Mouse (Mus musculus) hindbrain, embryonic 14.5 days (tissue): ENCODE measurements at regions not wholly inside any gene's neighbourhood (a gene's known extent, or its start where the extent isn't known, plus 50 kb on each side); places are given as distances from the start of the nearest gene placed in this dataset.
"Not testable (repeated sequence)": the region's sequence is repeated elsewhere in the genome, so short reads cannot be mapped to it uniquely, and the experiment has no call there.

ENCODE experiments used
- ATAC-seq: fragments of 200-750 bp; cut with Nextera tagmentation; 2 replicates; pipeline ENCODE4 v1.8.0; 2017; ENCODE audit warnings: moderate number of reproducible peaks, mild to moderate bottlenecking, moderate TSS enrichment, moderate library complexity; ENCODE audit not compliant: low FRiP score
- DNase-seq: peaks from one replicate; pipeline ENCODE4 v3.0.0-alpha.2; 2015; ENCODE audit warnings: low spot score
- H3K27ac ChIP-seq: fragments of 300-500 bp; sonication (generic); 2 replicates; pipeline ENCODE4 v1.5.1; 2014; ENCODE audit warnings: mild to moderate bottlenecking, moderate library complexity
- H3K27me3 ChIP-seq: fragments of 300-500 bp; sonication (generic); 2 replicates; pipeline ENCODE4 v1.6.1; 2014; ENCODE audit warnings: mild to moderate bottlenecking, low read length, mixed read lengths; ENCODE audit not compliant: control insufficient read depth, insufficient read depth
- H3K36me3 ChIP-seq: fragments of 300-500 bp; sonication (generic); replicated peaks from 2 replicates; pipeline ENCODE4 v1.6.1; 2014; ENCODE audit not compliant: control insufficient read depth, insufficient read depth
- H3K4me1 ChIP-seq: fragments of 300-500 bp; sonication (generic); replicated peaks from 2 replicates; pipeline ENCODE4 v1.6.1; 2014; ENCODE audit warnings: antibody characterized with exemption, low read length, mixed read lengths; ENCODE audit not compliant: control insufficient read depth, insufficient read depth
- H3K4me2 ChIP-seq: fragments of 300-500 bp; sonication (generic); replicated peaks from 2 replicates; pipeline ENCODE4 v1.6.1; 2014; ENCODE audit warnings: mild to moderate bottlenecking, moderate library complexity
- H3K4me3 ChIP-seq: fragments of 300-500 bp; sonication (generic); replicated peaks from 2 replicates; pipeline ENCODE4 v1.5.1; 2014; ENCODE audit warnings: mild to moderate bottlenecking, low read length
- H3K9ac ChIP-seq: fragments of 300-500 bp; sonication (generic); 2 replicates; pipeline ENCODE4 v1.6.1; 2014
- H3K9me3 ChIP-seq: fragments of 300-500 bp; sonication (generic); 2 replicates; pipeline ENCODE4 v1.6.1; 2016; ENCODE audit warnings: low read length; ENCODE audit not compliant: control insufficient read depth
- WGBS: fragments of 180-500 bp; shearing (Covaris S2); extraction: QIAGEN DNeasy Blood & Tissue Kit; methylation state at CpG from one replicate; pipeline ENCODE4 v1.1.7; 2014; 5-methylcytosine and 5-hydroxymethylcytosine counted together

DNA sequence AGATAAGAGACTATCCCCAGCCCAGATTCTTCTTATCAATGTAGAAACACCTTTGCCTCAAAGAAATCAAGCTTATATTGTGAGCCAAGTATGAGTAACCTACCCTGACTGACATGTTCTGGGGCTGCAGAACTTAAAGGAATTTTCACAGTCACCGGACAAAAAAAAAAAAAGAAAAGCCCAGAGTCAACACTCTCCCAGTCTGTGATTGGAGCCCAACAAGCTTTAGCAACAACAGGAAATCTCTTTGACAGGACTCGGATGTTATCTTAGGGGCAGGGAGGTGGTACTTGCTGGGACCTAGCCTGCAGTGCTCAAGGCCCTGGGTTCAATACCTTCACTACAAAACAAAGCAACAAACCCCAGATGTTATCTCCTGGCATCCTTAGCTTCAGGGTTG is 114.2 kb downstream of the Nectin1 start:
- H3K4me3 ChIP-seq: no peak overlapping the region
- no peaks in the 10 kb centered on the region for H3K36me3 ChIP-seq
- no peak overlapping the region for H3K9ac ChIP-seq
- H3K27me3 ChIP-seq: peaks cover 8% of the 10 kb centered on the region; the same call in 1 of the 2 replicates
- no peak overlapping the region for H3K27ac ChIP-seq
- ATAC-seq (no peak), DNase-seq (no peak)
- H3K9me3 ChIP-seq: no peaks in the 10 kb centered on the region
- no peaks in the 10 kb centered on the region for H3K4me1 ChIP-seq
- no peak overlapping the region for H3K4me2 ChIP-seq
- WGBS: 50% methylated on average over 2 of the region's 2 CpGs

DNA sequence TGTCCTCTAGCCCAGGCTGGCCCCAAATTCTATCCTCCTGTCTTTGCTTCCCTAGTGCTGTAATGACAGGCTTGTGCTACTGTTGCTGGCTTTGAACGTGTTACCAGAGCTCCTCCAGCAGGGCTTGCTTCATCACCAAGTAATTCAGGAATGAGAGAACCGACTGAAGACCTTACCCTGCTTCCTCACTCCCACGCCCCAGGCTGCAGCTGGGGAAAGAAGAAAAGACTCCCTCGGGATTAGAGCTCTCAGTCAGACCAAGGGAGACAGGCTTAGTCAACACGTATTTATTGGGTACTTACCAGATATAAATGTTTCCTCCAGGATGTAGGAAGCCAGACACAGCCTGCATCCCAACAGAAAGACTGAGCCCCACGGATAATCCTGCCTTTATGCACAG is 115.0 kb downstream of the Nectin1 start:
- WGBS: 43% methylated on average over 6 of the region's 6 CpGs
- H3K9me3 ChIP-seq: no peaks in the 10 kb centered on the region
- no peak overlapping the region for H3K27ac ChIP-seq
- H3K4me3 ChIP-seq: no peak overlapping the region
- H3K4me2 ChIP-seq: no peak overlapping the region
- DNase-seq (no peak), ATAC-seq (no peak)
- H3K4me1 ChIP-seq: peaks cover 4% of the 10 kb centered on the region
- no peak overlapping the region for H3K9ac ChIP-seq
- peaks cover 9% of the 10 kb centered on the region; the same call in 1 of the 2 replicates for H3K27me3 ChIP-seq
- no peaks in the 10 kb centered on the region for H3K36me3 ChIP-seq

DNA sequence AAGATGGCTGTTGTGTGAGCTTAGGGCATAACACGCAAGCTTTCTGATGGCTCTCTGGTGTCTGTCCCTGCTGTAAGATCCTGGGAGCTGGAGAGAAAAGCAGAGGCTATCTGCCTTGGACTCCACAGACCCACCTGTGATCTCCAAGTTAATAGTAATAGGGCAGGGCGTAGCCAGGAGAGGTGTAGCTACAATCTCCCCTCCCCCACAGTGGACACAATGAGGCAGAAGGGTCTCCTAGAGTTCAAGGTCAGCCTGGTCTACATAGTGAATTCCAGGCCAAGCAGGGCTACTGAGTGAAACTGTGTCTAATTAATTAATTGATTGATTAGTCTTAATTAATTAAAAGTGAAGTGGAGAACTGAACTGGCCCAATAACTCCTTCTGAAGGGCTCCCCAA is 116.5 kb downstream of the Nectin1 start:
- DNase-seq: no peak
- Histone ChIP-seq H3K36me3 (no peaks in the 10 kb centered on the region), H3K27me3 (peaks cover 14% of the 10 kb centered on the region; the same call in 1 of the 2 replicates)

DNA sequence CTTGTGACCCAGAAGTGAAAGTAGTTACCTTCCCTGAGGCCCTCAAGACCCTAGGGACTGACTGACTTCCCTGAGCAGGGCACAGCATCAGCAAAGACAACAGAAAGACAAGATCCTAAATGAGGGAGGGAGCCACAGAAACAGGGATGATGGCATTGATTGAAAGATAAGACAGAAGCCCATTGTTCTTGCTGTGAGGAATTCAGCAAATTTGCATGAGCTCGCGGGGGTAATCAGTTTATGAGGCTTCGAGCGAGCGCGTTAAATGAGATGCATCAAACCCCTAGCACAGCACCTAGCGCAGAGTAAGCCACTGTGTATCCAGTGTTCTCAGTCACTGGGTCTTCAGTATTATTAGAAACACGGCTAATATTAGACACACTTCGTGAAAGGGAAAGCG is 117.6 kb downstream of the Nectin1 start:
- H3K27ac ChIP-seq: no peak overlapping the region
- H3K36me3 ChIP-seq: no peaks in the 10 kb centered on the region
- no peak for ATAC-seq
- H3K27me3 ChIP-seq: peaks cover 15% of the 10 kb centered on the region; the same call in 1 of the 2 replicates
- H3K9ac ChIP-seq: no peak overlapping the region
- no peak for DNase-seq
- peaks cover 10% of the 10 kb centered on the region for H3K4me1 ChIP-seq
- no peak overlapping the region for H3K4me2 ChIP-seq
- H3K9me3 ChIP-seq: no peaks in the 10 kb centered on the region
- no peak overlapping the region for H3K4me3 ChIP-seq
- 23% methylated on average over 10 of the region's 10 CpGs for WGBS

More for the DNA sequence above, 116.5 kb downstream of the Nectin1 start:
- no peak for ATAC-seq
- 95% methylated on average over 2 of the region's 2 CpGs for WGBS
- Histone ChIP-seq H3K9ac (no peak overlapping the region), H3K4me3 (no peak overlapping the region), H3K4me2 (no peak overlapping the region), H3K9me3 (no peaks in the 10 kb centered on the region), H3K27ac (no peak overlapping the region), H3K4me1 (peaks cover 10% of the 10 kb centered on the region)

DNA sequence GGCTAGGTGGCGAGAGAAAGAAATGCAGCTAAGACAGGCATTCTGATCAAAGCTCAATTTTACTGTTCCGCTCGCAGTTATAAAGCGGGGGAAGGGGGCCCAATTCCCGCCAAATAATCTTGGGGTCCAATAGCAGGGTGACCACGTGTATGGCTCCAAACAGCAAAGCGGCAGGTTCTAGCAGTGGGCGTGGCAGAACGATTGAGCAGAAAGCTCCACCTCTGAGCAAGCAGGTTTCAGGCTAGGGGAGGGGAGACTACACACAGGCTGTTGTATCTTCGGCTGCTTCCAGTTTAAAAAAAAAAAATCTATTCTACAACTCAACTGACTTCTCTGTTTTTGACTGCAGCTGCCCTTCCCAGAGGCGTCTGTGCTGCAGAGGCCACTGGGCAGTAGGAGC is 118.2 kb downstream of the Nectin1 start:
- H3K4me2 ChIP-seq, H3K27ac ChIP-seq, ATAC-seq, H3K36me3 ChIP-seq, DNase-seq, H3K4me3 ChIP-seq, H3K9ac ChIP-seq, H3K4me1 ChIP-seq, H3K9me3 ChIP-seq: not testable (repeated sequence)
- WGBS: 24% methylated on average over 11 of the region's 11 CpGs
- peaks cover 15% of the 10 kb centered on the region; the same call in 1 of the 2 replicates for H3K27me3 ChIP-seq

DNA sequence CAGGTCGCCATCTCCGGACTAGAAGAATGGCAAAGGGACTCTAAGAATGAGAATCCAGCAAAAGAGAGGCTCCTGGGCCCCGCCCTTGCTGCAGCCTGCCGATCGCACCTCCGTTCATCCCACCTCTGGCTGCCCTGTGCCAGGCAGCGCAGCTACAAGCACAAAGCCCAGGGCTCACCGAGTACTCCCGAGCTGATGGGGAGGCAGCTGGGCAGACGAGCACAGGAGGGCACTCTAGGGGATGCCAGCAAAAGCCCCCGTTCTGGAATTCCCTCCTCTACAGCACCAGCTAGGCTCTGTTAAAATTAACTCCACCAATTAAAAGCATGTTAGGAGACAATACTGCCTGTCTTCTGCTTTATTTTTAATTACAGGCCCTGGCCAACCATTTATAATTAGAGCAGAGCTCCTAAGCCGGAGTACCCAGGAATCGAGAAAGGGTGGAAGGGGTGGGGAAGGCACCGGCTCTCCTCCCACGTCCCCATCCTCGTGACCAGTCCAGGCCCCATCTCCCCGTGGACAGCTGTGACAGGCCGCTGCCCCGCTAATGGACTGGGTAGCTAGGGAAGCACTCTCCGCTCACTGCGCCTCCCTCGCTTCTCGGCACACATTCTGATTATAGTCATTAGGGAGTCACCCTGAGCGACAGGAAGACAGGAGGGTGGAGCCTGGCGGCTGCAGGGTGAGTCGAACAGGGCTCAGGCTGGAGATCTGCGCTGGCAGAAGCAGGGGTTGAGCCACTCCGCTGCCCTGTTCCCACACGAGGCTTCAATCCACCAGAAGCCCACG is 120.0 kb downstream of the Nectin1 start:
- peak overlapping the region; percentile 71 for H3K27ac ChIP-seq

DNA sequence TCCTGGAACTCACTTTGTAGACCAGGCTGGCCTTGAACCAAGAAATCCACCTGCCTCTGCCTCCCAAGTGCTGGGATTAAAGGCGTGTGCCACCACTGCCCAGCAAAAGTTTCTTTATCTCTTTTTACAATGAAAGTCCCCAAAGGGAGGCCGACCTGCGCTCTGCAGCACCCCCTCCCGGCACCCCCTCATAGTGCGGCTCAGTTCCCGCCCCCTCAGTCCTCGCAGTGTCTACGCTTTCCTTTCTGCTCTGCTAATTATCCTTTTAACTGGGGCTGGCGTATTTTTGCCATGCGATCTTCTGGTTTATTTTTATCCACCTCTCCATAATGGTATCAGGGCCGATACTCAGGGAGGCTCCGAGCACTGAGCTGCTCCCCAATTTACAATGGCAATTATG is 123.0 kb downstream of the Nectin1 start:
- no peak for ATAC-seq
- 75% methylated on average over 12 of the region's 12 CpGs for WGBS
- H3K9ac ChIP-seq: no peak overlapping the region
- H3K36me3 ChIP-seq: no peaks in the 10 kb centered on the region
- H3K4me3 ChIP-seq: no peak overlapping the region
- H3K27ac ChIP-seq: no peak overlapping the region
- H3K4me1 ChIP-seq: peaks cover 10% of the 10 kb centered on the region
- H3K9me3 ChIP-seq: no peaks in the 10 kb centered on the region
- peaks cover 20% of the 10 kb centered on the region; the same call in 1 of the 2 replicates for H3K27me3 ChIP-seq
- DNase-seq: no peak
- H3K4me2 ChIP-seq: no peak overlapping the region

More for the DNA sequence above, 120.0 kb downstream of the Nectin1 start:
- peak overlapping the region; percentile 4; the same call in 1 of the 2 replicates for H3K4me3 ChIP-seq
- no peaks in the 10 kb centered on the region for H3K36me3 ChIP-seq
- peak overlapping the region; percentile 41 for H3K9ac ChIP-seq
- H3K27me3 ChIP-seq: peaks cover 15% of the 10 kb centered on the region; the same call in 1 of the 2 replicates
- H3K4me2 ChIP-seq: peak overlapping the region; percentile 46
- ATAC-seq: peak; percentile 66
- 3% methylated on average over 30 of the region's 30 CpGs for WGBS
- DNase-seq: peak; percentile 36
- no peaks in the 10 kb centered on the region for H3K9me3 ChIP-seq
- peaks cover 10% of the 10 kb centered on the region for H3K4me1 ChIP-seq

DNA sequence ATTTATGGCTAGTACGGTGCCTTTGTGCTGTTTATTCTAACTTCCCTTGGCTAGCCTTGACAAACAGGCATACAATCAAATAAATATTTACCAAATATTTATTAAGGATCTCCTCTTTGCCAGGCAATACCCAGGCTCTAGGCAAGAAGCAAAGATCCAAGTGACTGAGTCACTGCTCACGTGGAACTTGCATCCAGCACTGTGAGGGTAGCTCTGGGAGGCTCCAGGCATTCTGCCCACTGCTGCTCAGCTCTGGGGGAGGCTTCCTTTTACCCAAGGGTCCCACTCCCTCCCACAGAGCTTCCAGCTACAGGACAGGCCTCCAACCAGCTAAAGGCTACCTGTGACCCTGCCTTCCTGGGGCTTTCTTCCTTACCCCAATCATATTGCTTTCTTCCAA is 130.1 kb downstream of the Nectin1 start:
- Histone ChIP-seq H3K4me2 (no peak overlapping the region), H3K27me3 (peaks cover 5% of the 10 kb centered on the region; the same call in 1 of the 2 replicates), H3K9ac (no peak overlapping the region), H3K27ac (no peak overlapping the region), H3K4me1 (no peaks in the 10 kb centered on the region), H3K4me3 (no peak overlapping the region), H3K9me3 (no peaks in the 10 kb centered on the region), H3K36me3 (no peaks in the 10 kb centered on the region)
- DNase-seq: no peak
- WGBS: 85% methylated on average over 2 of the region's 2 CpGs
- no peak for ATAC-seq

DNA sequence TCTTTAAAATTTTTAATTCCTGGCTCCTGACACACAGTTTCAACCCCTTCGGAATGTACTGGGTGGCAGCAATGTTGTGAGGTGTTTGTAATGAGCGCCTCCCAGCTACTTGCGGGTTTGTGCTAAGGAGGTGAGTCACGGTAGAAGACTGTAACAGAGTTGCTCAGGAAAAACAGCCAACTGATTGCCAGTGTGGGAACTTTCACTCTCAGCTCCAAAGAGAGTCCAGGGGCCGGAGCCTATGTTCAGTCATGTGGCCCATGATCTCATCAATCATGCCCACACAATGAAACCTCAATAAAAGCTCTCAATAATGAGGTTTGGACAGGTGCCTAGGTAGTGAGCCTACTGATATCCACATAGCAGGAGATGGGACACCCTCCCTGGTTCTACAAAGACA is 130.5 kb downstream of the Nectin1 start:
- 79% methylated on average over 5 of the region's 5 CpGs for WGBS
- Histone ChIP-seq H3K9me3 (no peaks in the 10 kb centered on the region), H3K36me3 (no peaks in the 10 kb centered on the region), H3K4me3 (no peak overlapping the region), H3K4me2 (no peak overlapping the region), H3K9ac (no peak overlapping the region), H3K27ac (no peak overlapping the region), H3K27me3 (peaks cover 5% of the 10 kb centered on the region; the same call in 1 of the 2 replicates), H3K4me1 (peaks cover 4% of the 10 kb centered on the region; the same call in 1 of the 2 replicates)
- no peak for DNase-seq
- ATAC-seq: no peak
